Mouse (Mus musculus): ENCODE results near the gene Fam92a.
"Not testable (repeated sequence)": the region's sequence is repeated elsewhere in the genome, so short reads cannot be mapped to it uniquely, and the experiment has no call there.

The Fam92a gene

GRCm38 (mm10) chr4:12171318-12172091 lies at the start of gene Fam92a:
Gene Fam92a (minus strand): TSS chr4:12172015.
- DNase-seq = peak; percentile 86

GRCm38 (mm10) chr4:12178992-12179391 lies 7.2 kb upstream of the Fam92a start:
- DNase-seq = no peak

GRCm38 (mm10) chr4:12170986-12171317 lies 863 bp downstream of the Fam92a start:
- no peak for DNase-seq

- no peak for DNase-seq
Measured at GRCm38 (mm10) chr4:12147660-12148059, 24.2 kb downstream of the Fam92a start.

GRCm38 (mm10) chr4:12141516-12141915 lies 30.3 kb downstream of the Fam92a start:
- DNase-seq = not testable (repeated sequence)

GRCm38 (mm10) chr4:12140592-12141062 lies 31.2 kb downstream of the Fam92a start:
- DNase-seq = peak; percentile 14

GRCm38 (mm10) chr4:12140141-12140567 lies 31.7 kb downstream of the Fam92a start, which contains the start of gene Rbm12b1:
Gene Rbm12b1 (plus strand): TSS chr4:12140264.
- peak; percentile 83 for DNase-seq

Measured in kidney, postnatal 14 days (tissue).